Mouse (Mus musculus): ENCODE measurements around the gene Hvcn1. TPM values are rescaled to one million over a fixed set of nuclear protein-coding genes. Genes with fewer than 3 reads are reported as not detected.

Gene Hvcn1
- polyA plus RNA-seq, 1 experiment from 2014 or later: 1.7 TPM

Other genes with a start within 250 kb of the Hvcn1 start
- 20.1 and 20.2 TPM in 2 replicates for gene Cux2, start 156.7 kb upstream of the Hvcn1 start, polyA plus RNA-seq (2015; fragmentation: Nextera tagmentation; extraction: Ambion mirVana)
- 1.6 and 2.4 TPM in 2 replicates for gene Myl2, start 105.9 kb upstream of the Hvcn1 start, polyA plus RNA-seq (2015; fragmentation: Nextera tagmentation; extraction: Ambion mirVana)
- gene Ccdc63, start 66.0 kb upstream of the Hvcn1 start, polyA plus RNA-seq (2015; fragmentation: Nextera tagmentation; extraction: Ambion mirVana): 0.24 and 0.25 TPM in 2 replicates
- 188 and 193 TPM in 2 replicates for gene Ppp1cc, start 48.5 kb upstream of the Hvcn1 start, polyA plus RNA-seq (2015; fragmentation: Nextera tagmentation; extraction: Ambion mirVana)
- 5.4 and 7.3 TPM in 2 replicates for gene Tctn1, start 57.7 kb downstream of the Hvcn1 start, polyA plus RNA-seq (2015; fragmentation: Nextera tagmentation; extraction: Ambion mirVana)
- gene Pptc7, start 77.6 kb downstream of the Hvcn1 start, polyA plus RNA-seq (2015; fragmentation: Nextera tagmentation; extraction: Ambion mirVana): 7.1 and 7.6 TPM in 2 replicates
- 23.9 and 28.9 TPM in 2 replicates for gene Rad9b, start 147.4 kb downstream of the Hvcn1 start, polyA plus RNA-seq (2015; fragmentation: Nextera tagmentation; extraction: Ambion mirVana)
- gene Vps29, start 147.6 kb downstream of the Hvcn1 start, polyA plus RNA-seq (2015; fragmentation: Nextera tagmentation; extraction: Ambion mirVana): 320 and 347 TPM in 2 replicates
- 42.3 and 42.7 TPM in 2 replicates for gene Gpn3, start 165.1 kb downstream of the Hvcn1 start, polyA plus RNA-seq (2015; fragmentation: Nextera tagmentation; extraction: Ambion mirVana)
- 135 and 139 TPM in 2 replicates for gene Fam216a, start 165.6 kb downstream of the Hvcn1 start, polyA plus RNA-seq (2015; fragmentation: Nextera tagmentation; extraction: Ambion mirVana)
- 168 and 172 TPM in 2 replicates for gene Arpc3, start 185.1 kb downstream of the Hvcn1 start, polyA plus RNA-seq (2015; fragmentation: Nextera tagmentation; extraction: Ambion mirVana)
- gene Anapc7, start 214.9 kb downstream of the Hvcn1 start, polyA plus RNA-seq (2015; fragmentation: Nextera tagmentation; extraction: Ambion mirVana): 44.3 and 45.9 TPM in 2 replicates

All from midbrain, embryonic 16.5 days (tissue).